Mouse (Mus musculus) lung, adult 2 months (tissue): Measurements from ENCODE around the gene Pcsk4.

Source experiments
- CTCF ChIP-seq: fragments of 200-500 bp; IDR thresholded peaks from 2 replicates; pipeline ENCODE4 v1.5.1; 2011; ENCODE audit warnings: mild to moderate bottlenecking, low read length, control low read depth; ENCODE audit not compliant: insufficient read depth
- POLR2A ChIP-seq: fragments of 200-500 bp; IDR thresholded peaks from 2 replicates; pipeline ENCODE4 v1.6.1; 2011; ENCODE audit warnings: low read depth, mild to moderate bottlenecking, control low read depth, low read length, borderline replicate concordance; ENCODE audit errors: extremely low read depth

DNA sequence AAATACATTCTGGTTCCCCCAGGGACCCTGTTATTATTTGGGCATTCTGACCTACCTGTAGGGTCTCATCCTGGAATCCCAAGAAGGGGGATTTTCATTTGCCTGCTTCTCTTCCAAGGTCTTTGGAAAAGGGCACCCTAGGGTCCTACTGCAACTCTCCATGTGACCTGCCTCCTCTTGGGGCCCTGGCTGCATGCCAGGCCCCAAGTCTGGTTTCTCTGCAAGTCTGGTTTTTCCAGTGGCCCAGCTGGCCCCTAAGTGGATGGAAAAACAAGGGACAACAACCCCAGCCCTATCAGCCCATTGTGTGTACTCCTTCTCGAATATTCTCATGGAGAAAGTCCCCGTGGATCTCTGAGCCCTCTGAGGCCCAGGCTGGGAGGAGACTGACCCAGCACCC lies 1.6 kb upstream of the Pcsk4 start:
- TF ChIP-seq CTCF (no peak), POLR2A (no peak)
